ENCODE assay signal across 10 mouse cellular contexts in the genomic region with DNA sequence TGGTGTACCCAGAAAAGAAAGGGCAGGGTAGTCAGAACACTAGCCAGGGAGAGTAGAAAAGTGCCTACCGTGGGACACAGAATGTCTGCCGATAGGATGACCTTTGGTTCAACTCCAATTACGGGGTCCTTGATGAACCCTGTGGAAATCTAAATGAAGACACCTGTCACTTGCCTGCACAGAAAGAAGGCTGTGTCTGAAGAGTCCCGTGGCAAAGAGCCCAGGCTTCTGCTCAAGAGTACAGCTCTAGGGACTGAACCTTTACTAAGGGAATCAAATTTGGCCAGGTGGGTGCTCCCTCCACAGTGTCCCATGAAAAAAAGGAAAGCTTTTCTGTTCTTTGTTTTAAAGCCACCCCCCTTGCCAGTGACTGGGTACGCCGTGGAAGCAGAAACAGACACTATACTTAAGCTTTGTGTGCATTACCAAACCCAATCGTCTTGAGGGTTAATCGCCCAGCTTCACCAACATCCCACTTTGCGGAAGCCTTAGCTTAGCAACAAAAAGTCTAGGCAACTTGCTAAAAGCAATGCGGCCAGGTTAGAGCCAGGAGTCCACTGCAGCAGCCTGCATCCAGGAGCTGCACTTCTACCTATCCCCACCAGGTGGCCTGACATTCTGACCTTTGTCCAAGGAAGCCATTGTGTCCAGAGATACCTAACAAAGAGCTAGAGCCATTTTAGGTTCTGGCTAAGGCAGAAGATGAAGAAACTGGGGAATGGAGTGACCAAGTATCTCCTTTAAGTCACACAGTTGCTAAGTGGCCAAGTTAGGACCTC.
A peak's percentile ranks its signal among the peaks of the same experiment; 100 is the strongest.
DNase-seq lines count a peak whose midpoint lies in the region; ATAC-seq and TF ChIP-seq lines count a peak whose summit lies in the region.
"Had no signal": no experiment of that assay in that cellular context is flagged by ENCODE, and none has a peak within 500 bp of the region (broad histone marks: within the 10 kb centered on the region; RNA-seq: fewer than 3 reads in every experiment).

No protein-coding gene starts in this region.

- no peaks in the 10 kb centered on the region for H3K27me3 ChIP-seq in forebrain, embryonic 10.5 days (ENCODE audit: poor library complexity, severe bottlenecking)
- no peaks in the 10 kb centered on the region for H3K27me3 ChIP-seq in forebrain, embryonic 14.5 days (replicated peaks; ENCODE audit: control insufficient read depth, insufficient read depth, low read length)
- no peaks in the 10 kb centered on the region for H3K27me3 ChIP-seq in spleen, adult 2 months (ENCODE audit: control insufficient read depth, insufficient read depth, low read length)
- H3K27me3 ChIP-seq in embryonic facial prominence, embryonic 11.5 days (ENCODE audit: control insufficient read depth, insufficient read depth, low read length) = no peaks in the 10 kb centered on the region
- no peaks in the 10 kb centered on the region for H3K27me3 ChIP-seq in small intestine, adult 2 months (ENCODE audit: control insufficient read depth, insufficient read depth, low read length)
- H3K27me3 ChIP-seq: heart, embryonic 15.5 days; Patski had no signal

- H3K27ac ChIP-seq in forebrain, embryonic 10.5 days = 0 out of 2 replicates have a peak overlapping the region, but pooled peaks have one; percentile 11
- no peak overlapping the region for H3K27ac ChIP-seq in forebrain, embryonic 14.5 days (ENCODE audit: low read depth, low read length)
- H3K27ac ChIP-seq in spleen, adult 2 months (ENCODE audit: insufficient read depth, low read length) = no peak overlapping the region
- H3K27ac ChIP-seq in embryonic facial prominence, embryonic 11.5 days (replicated peaks; ENCODE audit: low read depth, low read length) = no peak overlapping the region
- no peak overlapping the region for H3K27ac ChIP-seq in small intestine, adult 2 months (ENCODE audit: insufficient read depth, low read depth, low read length)
- H3K27ac ChIP-seq: heart, embryonic 15.5 days had no signal

- H3K4me2 ChIP-seq in forebrain, embryonic 14.5 days (ENCODE audit: low read length) = no peak overlapping the region
- no peak overlapping the region for H3K4me2 ChIP-seq in embryonic facial prominence, embryonic 11.5 days (ENCODE audit: low read depth, low read length)
- H3K4me2 ChIP-seq: heart, embryonic 15.5 days had no signal

- TF ChIP-seq CTCF in spleen, adult 2 months (IDR thresholded peaks at IDR 0.05; ENCODE audit: extremely low read depth, insufficient read depth, insufficient read length, insufficient replicate concordance) = peak; percentile 39; the same call in 1 of the 2 replicates
- TF ChIP-seq CTCF in small intestine, adult 2 months (IDR thresholded peaks at IDR 0.05; ENCODE audit: extremely low read depth, insufficient read length, insufficient replicate concordance, low read depth, low read length) = peak; percentile 52; the same call in 1 of the 2 replicates

- 79% methylated on average over 10 of the region's 10 CpGs for WGBS in forebrain, embryonic 10.5 days
- 79% methylated on average over 10 of the region's 10 CpGs for WGBS in forebrain, embryonic 14.5 days
- 80% methylated on average over 10 of the region's 10 CpGs for WGBS in spleen, adult 2 months
- WGBS in embryonic facial prominence, embryonic 11.5 days = 69% methylated on average over 10 of the region's 10 CpGs
- WGBS in small intestine, adult 2 months = 70% methylated on average over 10 of the region's 10 CpGs

- no peak for ATAC-seq in forebrain, embryonic 14.5 days
- ATAC-seq in embryonic facial prominence, embryonic 11.5 days (replicated peaks; ENCODE audit: insufficient number of reproducible peaks, low FRiP score, low TSS enrichment, low read depth) = no peak
- ATAC-seq: Patski had no signal

- H3K9me3 ChIP-seq in forebrain, embryonic 10.5 days = no peaks in the 10 kb centered on the region
- no peaks in the 10 kb centered on the region for H3K9me3 ChIP-seq in forebrain, embryonic 14.5 days (replicated peaks; ENCODE audit: control insufficient read depth, low read length)
- no peaks in the 10 kb centered on the region for H3K9me3 ChIP-seq in embryonic facial prominence, embryonic 11.5 days (replicated peaks; ENCODE audit: control insufficient read depth, low read length)
- H3K9me3 ChIP-seq: heart, embryonic 15.5 days had no signal

- TF ChIP-seq POLR2A in spleen, adult 2 months (IDR thresholded peaks at IDR 0.05; ENCODE audit: low read depth, low read length) = no peak
- TF ChIP-seq POLR2A in small intestine, adult 2 months (IDR thresholded peaks at IDR 0.05; ENCODE audit: low read depth, low read length) = no peak

- H3K36me3 ChIP-seq in forebrain, embryonic 10.5 days (replicated peaks) = peaks cover 9% of the 10 kb centered on the region
- H3K36me3 ChIP-seq in forebrain, embryonic 14.5 days (ENCODE audit: control insufficient read depth, insufficient read depth, low read length) = no peaks in the 10 kb centered on the region
- H3K36me3 ChIP-seq in spleen, adult 2 months (ENCODE audit: control insufficient read depth, insufficient read depth, low read length) = no peaks in the 10 kb centered on the region
- no peaks in the 10 kb centered on the region for H3K36me3 ChIP-seq in embryonic facial prominence, embryonic 11.5 days (replicated peaks; ENCODE audit: control insufficient read depth, insufficient read depth, low read depth, low read length)
- no peaks in the 10 kb centered on the region for H3K36me3 ChIP-seq in small intestine, adult 2 months (ENCODE audit: control insufficient read depth, insufficient read depth, low read length)
- H3K36me3 ChIP-seq: heart, embryonic 15.5 days had no signal

- no peak overlapping the region for H3K9ac ChIP-seq in forebrain, embryonic 14.5 days (ENCODE audit: low read length)
- no peak overlapping the region for H3K9ac ChIP-seq in embryonic facial prominence, embryonic 11.5 days (replicated peaks; ENCODE audit: low read length)
- H3K9ac ChIP-seq: heart, embryonic 15.5 days had no signal

- DNase-seq in forebrain, embryonic 10.5 days (ENCODE audit: extremely low spot score, low spot score) = no peak
- no peak for DNase-seq in forebrain, embryonic 14.5 days (ENCODE audit: low spot score)
- peak in 1 of 2 experiments; percentile 21 for DNase-seq in spleen, adult 2 months (ENCODE audit: low read depth in 1 of 2, low spot score in 2 of 2)
- no peak for DNase-seq in spleen, postnatal 36 days (ENCODE audit: low spot score in 2 of 2)
- DNase-seq in embryonic facial prominence, embryonic 11.5 days (ENCODE audit: low spot score) = peak; percentile 45
- DNase-seq in right cerebral cortex, postnatal 4 days = no peak
- DNase-seq in adrenal gland, adult 18-20 months (ENCODE audit: low spot score in 2 of 2) = no peak

- H3K4me1 ChIP-seq in forebrain, embryonic 10.5 days = peaks cover 8% of the 10 kb centered on the region
- 0 out of 2 replicates have a peak, but pooled peaks cover 2% of the 10 kb centered on the region for H3K4me1 ChIP-seq in forebrain, embryonic 14.5 days (ENCODE audit: control insufficient read depth, insufficient read depth, low read length)
- H3K4me1 ChIP-seq in spleen, adult 2 months (ENCODE audit: control insufficient read depth, insufficient read depth, insufficient read length) = no peaks in the 10 kb centered on the region
- no peaks in the 10 kb centered on the region for H3K4me1 ChIP-seq in embryonic facial prominence, embryonic 11.5 days (ENCODE audit: control insufficient read depth, insufficient read depth, low read length)
- H3K4me1 ChIP-seq in small intestine, adult 2 months (ENCODE audit: control insufficient read depth, insufficient read depth, insufficient read length, low read length) = no peaks in the 10 kb centered on the region
- H3K4me1 ChIP-seq: heart, embryonic 15.5 days had no signal

- no peak overlapping the region for H3K4me3 ChIP-seq in forebrain, embryonic 10.5 days
- no peak overlapping the region for H3K4me3 ChIP-seq in forebrain, embryonic 14.5 days (ENCODE audit: low read depth, low read length)
- no peak overlapping the region for H3K4me3 ChIP-seq in spleen, adult 2 months (ENCODE audit: extremely low read depth, insufficient read depth, insufficient read length)
- H3K4me3 ChIP-seq in embryonic facial prominence, embryonic 11.5 days (ENCODE audit: low read depth, low read length) = no peak overlapping the region
- no peak overlapping the region for H3K4me3 ChIP-seq in small intestine, adult 2 months (ENCODE audit: low read depth, low read length)
- H3K4me3 ChIP-seq: heart, embryonic 15.5 days had no signal
